Mouse (Mus musculus) heart, adult 2 months (tissue): ENCODE data around the gene B4gat1. TPM values are rescaled to one million over a fixed set of nuclear protein-coding genes. Genes with fewer than 3 reads are reported as not detected.

Source experiments
- DNase-seq, 2 experiments: peaks; one replicate each; pipeline ENCODE4 v3.0.0; 2021
- H3K27ac ChIP-seq: fragments of 200-600 bp; 2 replicates; pipeline ENCODE4 v1.8.1; 2022
- H3K27me3 ChIP-seq: fragments of 200-500 bp; 2 replicates; pipeline ENCODE4 v1.6.1; 2012; ENCODE audit warnings: mild to moderate bottlenecking, low read length, inconsistent platforms, mixed read lengths; ENCODE audit not compliant: control insufficient read depth, insufficient read depth
- H3K36me3 ChIP-seq: fragments of 200-500 bp; 2 replicates; pipeline ENCODE4 v1.6.1; 2012; ENCODE audit warnings: low read length, inconsistent platforms; ENCODE audit not compliant: control insufficient read depth, insufficient read depth
- H3K4me1 ChIP-seq: fragments of 200-500 bp; 2 replicates; pipeline ENCODE4 v1.6.1; 2011; ENCODE audit warnings: low read length; ENCODE audit not compliant: control insufficient read depth, insufficient read depth
- H3K4me3 ChIP-seq: fragments of 200-600 bp; 2 replicates; pipeline ENCODE4 v1.8.1; 2022
- H3K79me2 ChIP-seq: fragments of 200-500 bp; replicated peaks from 2 replicates; pipeline ENCODE4 v1.6.1; 2012; ENCODE audit warnings: mild to moderate bottlenecking, inconsistent platforms, low read length, moderate library complexity, mixed read lengths; ENCODE audit not compliant: control insufficient read depth, insufficient read depth
- H3K9ac ChIP-seq: fragments of 200-500 bp; 2 replicates; pipeline ENCODE4 v1.6.1; 2012; ENCODE audit warnings: low read depth, mild to moderate bottlenecking, control low read depth, inconsistent platforms, low read length, mixed read lengths
- CTCF ChIP-seq: fragments of 200-600 bp; IDR thresholded peaks from 2 replicates; pipeline ENCODE4 v1.8.1; 2022; ENCODE audit warnings: antibody characterized with exemption, mild to moderate bottlenecking, moderate library complexity
- EP300 ChIP-seq: fragments of 200-500 bp; IDR thresholded peaks from 2 replicates; pipeline ENCODE4 v1.6.1; 2011; ENCODE audit warnings: low read depth, low read length, control low read depth; ENCODE audit not compliant: insufficient read depth
- POLR2A ChIP-seq: fragments of 200-500 bp; IDR thresholded peaks from 2 replicates; pipeline ENCODE4 v1.6.1; 2011; ENCODE audit warnings: mild to moderate bottlenecking, low read depth, low read length, control low read depth; ENCODE audit not compliant: insufficient read depth
- WGBS: fragments of 180-500 bp; shearing (Covaris S2); methylation state at CpG from one replicate; pipeline ENCODE4 v1.1.7; 2018; 5-methylcytosine and 5-hydroxymethylcytosine counted together
- intact Hi-C: fragments of 180-260 bp; cut with DNase I; formaldehyde crosslinking; loops from one replicate; pipeline ENCODE4 v1.15.1; 2025
- polyA plus RNA-seq: library from polyadenylated mRNA; depleted of rRNA; stranded (reverse); fragments of >200 nt; gene quantifications from 2 replicates; pipeline ENCODE4 v1.2.3, GENCODE M21; 2012
- total RNA-seq, 2 experiments: library from RNA; stranded (reverse); gene quantifications; 2 replicates each; pipeline ENCODE4 v1.2.3; 2021

B4gat1 gene
- total and polyA plus RNA-seq, 3 experiments = 43.2 to 43.8 (median 43.2) TPM

- Histone ChIP-seq H3K79me2 (no peaks in the 10 kb centered on the region), H3K9ac (peak overlapping the region; percentile 7; the same call in 1 of the 2 replicates), H3K4me3 (peak overlapping the region; percentile 54), H3K4me1 (peaks cover 6% of the 10 kb centered on the region), H3K36me3 (no peaks in the 10 kb centered on the region), H3K27ac (peak overlapping the region; percentile 58), H3K27me3 (no peaks in the 10 kb centered on the region; the same call in 1 of the 2 replicates)
- no peak for TF ChIP-seq CTCF
- no peak for TF ChIP-seq EP300
- TF ChIP-seq POLR2A = no peak
- WGBS = 13% methylated on average over 15 of the region's 15 CpGs
- DNase-seq = peak in 1 of 2 experiments; percentile 38
- intact Hi-C loops = no loop called here
These were observed 28.6 kb downstream of the B4gat1 start for GRCm38 (mm10) chr19:5067040-5067799.

DNA sequence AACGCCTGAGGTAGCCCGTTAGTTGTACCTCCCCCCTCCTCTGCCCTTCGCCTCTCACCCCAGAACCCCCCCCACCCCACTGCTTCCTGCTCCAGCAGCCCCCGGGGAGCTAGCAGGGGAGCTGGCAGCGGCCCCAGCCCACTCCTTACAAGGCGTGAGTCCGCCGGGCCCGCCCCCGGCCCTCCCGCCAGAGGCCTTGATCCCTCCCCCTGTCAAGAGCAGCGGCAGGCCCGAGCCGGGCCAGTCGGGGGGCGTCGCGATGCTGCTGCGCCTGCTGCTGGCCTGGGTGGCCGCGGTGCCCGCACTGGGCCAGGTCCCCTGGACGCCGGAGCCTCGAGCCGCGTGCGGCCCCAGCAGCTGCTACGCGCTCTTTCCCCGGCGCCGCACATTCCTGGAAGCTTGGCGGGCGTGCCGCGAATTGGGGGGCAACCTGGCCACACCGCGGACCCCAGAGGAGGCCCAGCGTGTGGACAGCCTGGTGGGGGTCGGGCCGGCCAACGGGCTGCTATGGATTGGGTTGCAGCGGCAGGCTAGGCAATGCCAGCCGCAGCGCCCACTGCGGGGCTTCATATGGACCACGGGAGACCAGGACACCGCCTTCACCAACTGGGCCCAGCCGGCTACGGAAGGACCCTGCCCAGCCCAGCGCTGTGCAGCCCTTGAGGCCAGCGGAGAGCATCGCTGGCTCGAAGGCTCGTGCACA, 29.4 kb downstream of the B4gat1 start, which contains the start of gene Cd248:
Cd248 (plus strand) TSS at position 212 of the 703 bp plus-strand sequence.
- Histone ChIP-seq H3K36me3 (no peaks in the 10 kb centered on the region), H3K4me1 (peaks cover 8% of the 10 kb centered on the region), H3K9ac (peak within 1 kb of the TSS; percentile 75), H3K27me3 (no peaks in the 10 kb centered on the region; the same call in 1 of the 2 replicates), H3K27ac (peak within 1 kb of the TSS; percentile 59), H3K79me2 (no peaks in the 10 kb centered on the region), H3K4me3 (peak within 1 kb of the TSS; percentile 54)
- DNase-seq = peak; percentile 83 to 87
- intact Hi-C loops = no loop called here
- 1% methylated on average over 55 of the region's 56 CpGs for WGBS
- TF ChIP-seq CTCF (no peak), EP300 (no peak), POLR2A (peak; percentile 47; the same call in 1 of the 2 replicates)

- 43% methylated on average over 21 of the region's 21 CpGs for WGBS
- TF ChIP-seq CTCF (no peak), POLR2A (no peak), EP300 (no peak)
These were observed 30.1 kb downstream of the B4gat1 start for GRCm38 (mm10) chr19:5068570-5069234.

GRCm38 (mm10) chr19:5069486-5069885, 30.9 kb downstream of the B4gat1 start:
- H3K4me3 ChIP-seq = no peak overlapping the region
- no peak overlapping the region for H3K9ac ChIP-seq
- no peaks in the 10 kb centered on the region; the same call in 1 of the 2 replicates for H3K27me3 ChIP-seq
- no peaks in the 10 kb centered on the region for H3K79me2 ChIP-seq
- intact Hi-C loops = no loop called here
- peaks cover 8% of the 10 kb centered on the region for H3K4me1 ChIP-seq
- TF ChIP-seq EP300 (no peak), CTCF (no peak), POLR2A (no peak)
- 86% methylated on average over 5 of the region's 5 CpGs for WGBS
- no peak for DNase-seq
- H3K36me3 ChIP-seq = no peaks in the 10 kb centered on the region
- no peak overlapping the region for H3K27ac ChIP-seq

More at GRCm38 (mm10) chr19:5068570-5069234, 30.1 kb downstream of the B4gat1 start:
- no peaks in the 10 kb centered on the region for H3K36me3 ChIP-seq
- no peaks in the 10 kb centered on the region for H3K79me2 ChIP-seq
- intact Hi-C loops = no loop called here
- H3K9ac ChIP-seq = peak overlapping the region; percentile 75
- H3K27me3 ChIP-seq = no peaks in the 10 kb centered on the region; the same call in 1 of the 2 replicates
- peaks cover 8% of the 10 kb centered on the region for H3K4me1 ChIP-seq
- DNase-seq = peak in 1 of 2 experiments; percentile 38
- H3K4me3 ChIP-seq = peak overlapping the region; percentile 54
- peak overlapping the region; percentile 59 for H3K27ac ChIP-seq

DNA sequence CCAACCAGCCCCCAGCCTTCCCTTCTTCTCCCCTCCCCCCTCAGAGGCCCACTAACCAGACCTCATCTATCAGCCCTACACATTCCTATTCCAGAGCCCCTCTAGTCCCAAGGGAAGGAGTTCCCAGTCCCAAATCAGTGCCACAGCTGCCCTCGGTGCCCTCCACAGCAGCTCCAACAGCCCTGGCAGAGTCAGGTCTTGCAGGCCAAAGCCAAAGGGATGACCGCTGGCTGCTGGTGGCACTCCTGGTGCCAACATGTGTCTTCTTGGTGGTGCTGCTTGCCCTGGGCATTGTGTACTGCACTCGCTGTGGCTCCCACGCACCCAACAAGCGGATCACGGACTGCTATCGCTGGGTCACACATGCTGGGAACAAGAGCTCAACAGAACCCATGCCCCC, 31.4 kb downstream of the B4gat1 start:
- no peaks in the 10 kb centered on the region; the same call in 1 of the 2 replicates for H3K27me3 ChIP-seq
- H3K36me3 ChIP-seq = no peaks in the 10 kb centered on the region
- no peak overlapping the region for H3K4me3 ChIP-seq
- no peak overlapping the region for H3K27ac ChIP-seq
- TF ChIP-seq POLR2A = no peak
- no peak for TF ChIP-seq CTCF
- no peak for TF ChIP-seq EP300
- 77% methylated on average over 7 of the region's 7 CpGs for WGBS
- H3K9ac ChIP-seq = no peak overlapping the region
- no peaks in the 10 kb centered on the region for H3K79me2 ChIP-seq
- peaks cover 8% of the 10 kb centered on the region for H3K4me1 ChIP-seq
- DNase-seq = no peak
- intact Hi-C loops = no loop called here
